Mouse (Mus musculus) mature B cell (primary cell): Measurements from ENCODE around the gene Mcrip2.

ENCODE experiments used
- in situ Hi-C: fragments of 300-500 bp; cut with MboI; formaldehyde crosslinking; loops from 2 replicates; pipeline ENCODE4 v1.14.3; 2019

Mcrip2 gene

DNA sequence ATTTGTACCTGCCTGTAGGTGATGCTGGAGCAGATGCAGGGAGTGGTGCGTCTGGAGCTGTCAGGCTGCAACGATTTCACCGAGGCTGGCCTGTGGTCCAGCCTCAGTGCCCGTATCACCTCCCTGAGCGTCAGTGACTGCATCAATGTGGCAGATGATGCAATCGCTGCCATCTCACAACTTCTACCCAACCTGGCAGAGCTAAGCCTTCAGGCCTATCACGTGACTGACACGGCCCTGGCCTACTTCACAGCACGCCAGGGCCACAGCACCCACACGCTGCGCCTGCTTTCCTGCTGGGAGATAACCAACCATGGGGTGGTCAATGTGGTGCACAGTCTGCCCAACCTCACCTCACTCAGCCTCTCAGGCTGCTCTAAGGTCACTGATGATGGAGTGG, 50.9 kb downstream of the Mcrip2 start:
- in situ Hi-C loops, result no loop called here
